Mouse (Mus musculus): ENCODE measurements at regions not wholly inside any gene's neighbourhood (a gene's known extent, or its start where the extent isn't known, plus 50 kb on each side); places are given as distances from the start of the nearest gene placed in this dataset.

DNA sequence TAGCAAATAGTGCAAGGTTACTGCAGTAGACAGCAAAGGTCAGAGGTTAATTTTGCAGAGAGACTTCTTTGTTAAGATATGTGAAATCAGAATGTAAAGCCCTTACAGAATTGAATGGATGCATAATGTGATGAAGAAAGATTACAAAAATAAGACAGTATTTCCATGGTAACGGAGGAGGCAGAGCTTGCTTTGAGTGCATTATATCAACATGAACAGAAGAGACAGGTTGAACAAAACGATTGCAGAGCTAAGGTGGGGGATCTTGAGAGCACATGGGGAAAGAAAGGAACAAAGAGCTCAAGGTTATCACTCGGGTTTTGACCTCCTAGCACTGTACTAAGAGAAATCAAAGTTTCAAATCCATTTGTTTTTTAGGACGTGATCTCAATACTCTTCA, 106.2 kb upstream of the Rap2b start:
- DNase-seq (ENCODE audit: extremely low read depth, low read depth) = no peak

GRCm38 (mm10) chr3:61255643-61256042, 105.8 kb upstream of the Rap2b start:
- no peak for DNase-seq (ENCODE audit: extremely low read depth, low read depth)

- DNase-seq (ENCODE audit: extremely low read depth, low read depth) = peak; percentile 26
Measured at GRCm38 (mm10) chr3:61268453-61269335, 92.7 kb upstream of the Rap2b start.

DNA sequence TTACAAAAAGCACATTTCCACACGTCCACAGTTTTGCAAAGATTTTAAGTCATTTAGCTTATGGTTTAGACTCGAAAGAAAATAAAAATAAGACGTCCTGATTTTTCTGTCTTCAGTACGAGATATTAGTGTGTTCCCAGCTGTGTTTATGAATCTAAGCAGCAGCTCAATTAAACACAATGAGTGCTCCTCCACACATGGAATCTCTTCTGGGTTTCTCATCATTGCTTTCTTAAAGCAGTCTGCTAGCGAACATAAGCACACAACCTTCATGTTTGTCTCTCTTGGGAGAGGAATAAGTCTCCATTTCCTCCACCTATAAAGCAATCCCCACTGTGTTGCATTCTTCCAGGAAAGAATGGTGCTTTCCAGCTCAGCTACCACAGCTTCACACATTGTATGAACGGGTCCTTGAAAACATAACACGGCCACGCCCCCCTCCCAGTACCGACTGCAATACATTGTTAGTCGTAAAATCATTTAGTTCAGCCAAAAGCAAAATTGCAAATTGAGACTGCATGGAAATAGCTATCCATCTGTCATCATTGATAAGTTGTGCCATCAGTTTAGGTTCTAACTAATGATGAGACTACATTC, 75.4 kb upstream of the Rap2b start:
- DNase-seq (ENCODE audit: extremely low read depth, low read depth) = no peak

GRCm38 (mm10) chr3:61288195-61288594, 73.2 kb upstream of the Rap2b start:
- DNase-seq (ENCODE audit: extremely low read depth, low read depth) = no peak

GRCm38 (mm10) chr3:61294855-61295254, 66.6 kb upstream of the Rap2b start:
- DNase-seq (ENCODE audit: extremely low read depth, low read depth) = peak; percentile 42

- no peak for DNase-seq (ENCODE audit: extremely low read depth, low read depth)
Measured at GRCm38 (mm10) chr3:61297290-61297689, 64.1 kb upstream of the Rap2b start.

DNA sequence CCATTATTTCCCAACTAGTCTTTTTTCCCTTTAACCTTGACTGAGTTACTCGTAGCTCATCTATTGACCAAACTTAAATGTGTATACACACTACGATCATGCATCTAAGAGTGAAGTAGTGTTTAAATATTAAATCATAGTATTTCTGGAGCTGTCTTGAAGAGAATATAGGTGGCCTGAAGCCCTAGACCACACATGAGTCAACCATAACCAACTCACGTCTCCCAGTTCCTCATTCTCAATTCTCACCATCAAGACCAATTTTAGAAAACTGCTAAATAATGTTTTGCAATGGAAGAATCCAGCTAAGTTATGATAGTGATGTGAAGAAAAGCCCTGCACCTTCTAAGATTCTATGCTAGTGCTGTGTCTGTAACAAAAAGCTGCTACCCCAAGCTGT, 59.2 kb upstream of the Rap2b start:
- no peak for DNase-seq (ENCODE audit: extremely low read depth, low read depth)

GRCm38 (mm10) chr3:61303485-61303884, 58.0 kb upstream of the Rap2b start:
- no peak for DNase-seq (ENCODE audit: extremely low read depth, low read depth)

DNA sequence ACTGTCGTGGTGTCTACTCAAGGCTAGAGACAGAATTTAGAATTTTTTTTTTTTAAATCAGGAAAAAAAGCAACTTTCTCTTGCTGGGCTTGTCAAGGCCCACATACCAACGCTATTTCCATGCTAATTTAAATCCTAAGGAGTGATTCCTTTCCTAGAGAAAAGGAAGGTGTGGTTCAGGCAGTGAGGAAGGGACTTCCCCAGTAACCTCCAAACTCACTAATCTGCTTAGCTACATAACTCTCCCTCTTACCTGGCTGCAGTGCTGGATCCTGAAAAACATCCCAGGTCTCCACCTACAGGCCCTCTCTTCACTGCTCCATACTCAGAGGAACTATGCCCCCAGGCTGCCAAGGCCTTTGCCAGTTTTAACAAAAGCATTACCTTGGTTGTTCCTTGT, 55.1 kb upstream of the Rap2b start:
- DNase-seq (ENCODE audit: extremely low read depth, low read depth) = no peak

GRCm38 (mm10) chr3:61308764-61309163, 52.7 kb upstream of the Rap2b start:
- DNase-seq (ENCODE audit: extremely low read depth, low read depth) = no peak

- DNase-seq (ENCODE audit: extremely low read depth, low read depth) = no peak
Measured at GRCm38 (mm10) chr3:61309197-61309596, 52.2 kb upstream of the Rap2b start.

Measured in MEL-GATA-1-ER (cell line).